Mouse (Mus musculus) left cerebral cortex, adult 9 months (tissue): ENCODE results near the gene Clec16a.

Experiments
- DNase-seq, 2 experiments: peaks; one replicate each; pipeline ENCODE4 v3.0.0; 2022; ENCODE audit warnings: low spot score in 2 of 2

Gene Clec16a

DNA sequence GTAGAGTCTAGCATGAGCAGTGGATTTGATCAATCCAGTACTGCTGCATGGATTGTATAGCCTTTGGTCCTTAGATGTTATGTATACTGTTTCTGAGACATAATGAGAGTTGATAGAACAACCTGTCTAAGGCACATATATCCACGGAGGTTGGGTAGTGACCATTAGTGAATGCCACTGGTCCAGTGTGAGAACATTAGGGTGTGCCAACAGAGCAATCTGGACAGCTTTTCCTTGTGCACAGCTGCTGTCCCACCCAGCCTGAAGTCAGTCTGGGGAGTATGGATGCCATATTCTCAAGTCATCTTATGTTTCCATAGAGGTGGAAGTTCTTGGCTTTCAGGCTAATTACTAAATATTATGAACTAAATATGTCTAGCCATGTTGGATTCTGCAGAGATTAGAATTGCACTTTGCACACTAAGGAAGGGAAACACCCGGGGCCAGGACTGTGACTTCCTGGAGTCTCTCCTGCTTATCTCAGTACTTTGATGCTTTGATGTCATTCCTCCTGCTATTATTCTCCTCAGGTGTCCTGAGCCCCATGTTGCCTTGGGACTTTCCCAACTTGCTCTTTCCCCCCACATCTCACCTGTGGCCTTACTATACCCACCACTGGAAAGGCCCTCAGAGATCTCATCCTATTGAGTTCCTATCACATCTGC lies 36.2 kb downstream of the Clec16a start:
- DNase-seq, result no peak

DNA sequence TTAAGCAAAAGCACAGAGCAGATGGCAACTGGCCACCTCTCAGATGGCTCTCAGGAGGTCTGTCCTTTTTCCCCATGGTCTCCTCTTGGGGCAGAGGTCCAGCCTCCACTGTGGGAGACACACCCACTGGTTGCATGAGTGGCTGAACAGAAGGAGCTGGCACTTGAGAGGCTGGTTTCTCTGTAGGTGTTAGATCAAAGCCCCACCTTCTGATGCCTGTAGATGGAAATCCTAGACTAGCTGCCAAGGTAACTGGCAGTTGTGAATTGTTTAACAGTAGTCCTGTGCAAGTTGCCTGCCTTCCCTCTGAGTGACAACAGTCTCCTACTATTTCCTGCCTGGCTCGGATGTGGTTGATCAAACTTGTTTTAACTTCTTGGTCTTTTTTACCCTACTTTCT lies 40.0 kb downstream of the Clec16a start:
- no peak for DNase-seq

DNA sequence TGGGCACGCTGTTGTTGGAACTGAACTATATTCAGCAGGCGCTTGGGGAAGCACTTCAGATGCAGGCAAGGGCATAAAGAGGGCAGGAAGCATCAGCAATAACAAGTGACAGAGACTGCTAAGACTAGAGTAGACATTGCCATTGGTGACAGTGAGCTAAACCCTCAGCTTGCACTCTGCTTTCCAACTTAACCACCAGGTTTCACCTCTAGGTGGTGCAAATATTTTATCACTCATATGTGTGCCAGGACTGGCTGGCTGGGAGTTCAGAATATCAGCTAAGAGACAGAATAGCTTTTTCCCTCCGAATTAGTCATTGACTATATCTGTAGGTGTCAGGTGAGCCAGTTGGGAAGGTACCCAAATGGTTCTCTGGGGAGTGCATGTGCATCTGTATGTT lies 41.4 kb downstream of the Clec16a start:
- peak in 1 of 2 experiments; percentile 35 for DNase-seq

DNA sequence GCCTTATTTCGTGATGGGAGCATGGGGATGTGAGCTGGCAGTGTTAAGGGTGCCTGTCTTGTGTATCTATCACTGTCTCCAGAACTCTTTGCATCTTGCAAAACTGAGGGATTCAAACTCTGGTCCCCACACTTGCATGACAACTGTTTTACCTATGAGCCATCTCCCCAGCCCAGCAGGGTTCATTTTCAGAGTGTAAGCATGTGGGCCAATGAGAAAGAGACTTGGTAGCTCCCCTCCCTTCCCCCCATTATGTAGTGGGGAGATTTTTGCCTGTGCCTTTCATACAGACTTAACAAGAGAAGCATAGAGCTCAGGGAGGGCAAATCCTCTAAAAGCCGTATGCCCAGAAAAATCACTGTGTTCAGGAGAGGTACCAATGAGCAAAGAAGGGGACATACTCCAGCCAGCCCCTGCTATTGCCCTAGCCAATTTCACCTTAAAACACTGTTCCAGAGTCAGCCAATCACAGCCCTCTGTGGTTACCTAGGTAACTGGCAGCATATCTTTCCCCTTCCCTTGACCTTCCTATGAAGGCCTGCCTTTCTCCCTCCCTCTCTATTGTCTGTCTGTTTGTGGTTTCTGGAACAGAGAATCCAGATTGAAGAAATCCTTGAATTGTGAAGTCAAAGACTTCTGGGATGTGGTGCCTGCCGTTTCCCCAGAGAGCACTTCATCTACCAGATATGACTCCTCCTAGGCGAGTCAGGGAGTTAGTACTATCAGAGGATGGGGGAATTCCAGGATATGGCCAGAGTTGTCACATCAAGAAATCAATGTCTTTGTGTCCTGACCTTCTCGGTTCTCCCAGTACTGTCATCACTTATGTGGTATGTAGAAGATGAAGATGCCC lies 55.0 kb downstream of the Clec16a start:
- DNase-seq, result no peak

DNA sequence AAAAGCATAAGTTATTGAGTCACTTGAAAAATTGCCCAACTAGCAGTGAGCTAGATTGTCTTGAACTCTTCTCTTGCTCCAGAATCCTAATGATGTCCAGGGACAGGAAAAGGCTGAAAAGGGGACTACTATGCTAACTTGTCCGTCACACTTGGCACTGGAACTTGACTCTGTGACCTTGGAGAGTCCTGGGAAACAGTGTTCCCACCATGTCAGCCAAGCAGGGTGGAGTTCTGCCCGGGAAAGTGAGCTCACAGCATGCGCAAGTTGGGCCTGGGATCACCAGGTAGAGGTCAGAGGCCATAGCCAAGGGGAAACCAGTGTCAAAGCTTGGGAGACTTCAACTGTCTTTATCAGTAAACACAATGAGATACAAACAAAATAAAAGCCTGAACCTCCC lies 62.7 kb downstream of the Clec16a start:
- DNase-seq, result no peak

DNA sequence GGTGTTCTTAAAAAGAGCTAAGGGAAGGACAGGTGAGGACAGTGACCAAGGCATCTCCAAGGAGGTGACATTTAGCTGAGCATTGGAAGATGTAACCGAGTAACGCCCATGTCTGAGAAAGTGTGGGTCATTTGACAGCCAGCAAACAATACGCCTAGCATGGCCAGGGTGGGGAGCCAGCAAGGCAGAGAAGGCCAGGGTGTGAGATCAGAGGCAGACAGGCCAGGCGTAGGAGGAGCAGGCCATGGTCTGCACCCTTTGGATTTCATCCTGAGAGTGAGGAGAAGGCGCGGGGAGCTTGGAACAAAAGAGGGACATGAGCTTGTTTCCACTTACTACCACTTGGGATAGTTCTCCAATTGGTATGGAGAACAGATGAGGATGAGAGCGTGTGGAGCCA lies 64.8 kb downstream of the Clec16a start:
- DNase-seq, result no peak

DNA sequence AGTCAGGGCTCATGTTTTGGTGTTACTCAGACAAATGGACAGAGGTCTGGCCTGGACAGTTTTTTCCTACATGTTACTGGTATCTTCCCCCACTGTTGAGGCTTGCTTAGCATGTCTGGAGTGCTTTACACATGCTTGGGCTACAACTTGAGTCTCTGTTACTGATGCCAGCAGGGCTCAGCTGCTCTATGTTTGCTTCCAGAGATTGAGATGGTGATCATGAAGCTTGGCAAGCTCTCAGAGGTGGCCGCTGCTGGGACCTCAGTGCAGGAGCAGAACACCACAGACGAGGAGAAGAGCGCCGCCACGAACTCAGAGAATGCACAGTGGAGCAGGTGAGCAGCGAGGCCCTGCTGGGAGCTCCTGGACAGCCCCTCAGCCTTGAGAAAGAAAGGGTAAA lies 65.7 kb downstream of the Clec16a start:
- no peak for DNase-seq

DNA sequence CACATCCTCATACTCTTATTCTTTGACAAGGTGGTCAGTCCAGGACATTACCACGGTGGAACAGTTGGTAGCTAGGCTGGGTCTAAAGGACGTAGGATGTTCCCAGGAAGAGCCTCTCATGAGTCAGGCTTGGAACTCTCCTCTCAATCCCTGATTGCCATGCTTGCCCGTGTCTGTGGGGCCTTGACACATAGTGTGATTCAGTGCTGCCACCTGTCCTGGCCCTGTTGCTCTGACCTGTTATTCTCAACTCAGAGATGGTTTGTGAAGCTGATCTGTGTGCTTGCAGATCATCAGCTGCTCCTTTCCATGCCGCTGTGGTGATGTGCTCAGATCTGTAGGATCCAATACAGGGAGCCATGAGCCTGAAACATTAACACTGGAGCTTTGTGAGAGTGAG lies 66.2 kb downstream of the Clec16a start:
- DNase-seq, result no peak

DNA sequence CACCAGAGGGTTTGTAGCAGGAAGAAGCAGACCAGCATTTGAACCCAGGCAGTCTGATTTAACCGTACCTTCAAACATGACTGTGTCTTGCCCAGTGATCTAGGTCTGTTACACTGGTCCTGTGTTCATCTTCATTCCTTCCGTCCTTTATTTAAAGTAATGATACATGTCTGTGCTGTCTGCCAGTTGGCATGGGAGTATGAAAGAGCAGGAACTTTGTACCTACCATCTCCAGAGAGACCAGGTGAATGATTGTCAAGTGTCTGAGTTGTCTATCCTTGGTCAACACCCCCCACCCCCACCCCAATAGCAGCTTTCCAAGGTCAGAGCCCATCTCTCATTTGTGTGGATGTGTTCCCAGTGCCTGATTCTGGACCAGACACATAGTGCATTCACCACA lies 68.9 kb downstream of the Clec16a start:
- no peak for DNase-seq

DNA sequence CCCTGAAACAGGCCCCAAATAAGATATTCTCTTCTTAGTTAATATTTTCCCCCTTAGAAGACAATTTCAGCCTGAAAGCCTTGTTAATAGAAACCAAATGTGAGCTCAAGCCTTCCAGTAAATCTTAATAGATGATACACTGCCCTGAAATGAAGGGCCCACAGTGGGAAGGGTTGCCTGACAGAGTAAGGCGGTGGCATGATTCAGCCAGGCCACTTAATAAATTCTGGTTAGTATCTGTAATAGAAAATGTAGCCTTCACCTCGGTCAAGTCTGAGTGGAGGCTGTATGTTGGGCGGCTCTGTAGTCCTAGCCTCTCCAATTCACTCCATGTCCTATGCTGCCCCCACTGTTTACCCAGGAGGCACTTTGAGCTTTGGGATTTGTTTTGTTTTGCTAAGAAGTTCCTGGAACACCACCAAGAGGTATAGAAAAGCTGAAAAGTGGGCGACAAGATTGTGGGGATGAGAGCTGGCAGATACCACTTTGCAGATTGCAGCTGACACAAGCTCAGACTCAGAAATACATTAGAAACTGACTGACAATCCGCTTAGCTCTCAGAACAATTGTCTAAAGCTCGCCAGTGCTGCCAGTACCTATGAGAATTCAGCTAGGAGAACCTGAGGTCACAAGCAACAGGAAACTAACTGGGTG lies 75.9 kb downstream of the Clec16a start:
- peak in 1 of 2 experiments; percentile 43 for DNase-seq

DNA sequence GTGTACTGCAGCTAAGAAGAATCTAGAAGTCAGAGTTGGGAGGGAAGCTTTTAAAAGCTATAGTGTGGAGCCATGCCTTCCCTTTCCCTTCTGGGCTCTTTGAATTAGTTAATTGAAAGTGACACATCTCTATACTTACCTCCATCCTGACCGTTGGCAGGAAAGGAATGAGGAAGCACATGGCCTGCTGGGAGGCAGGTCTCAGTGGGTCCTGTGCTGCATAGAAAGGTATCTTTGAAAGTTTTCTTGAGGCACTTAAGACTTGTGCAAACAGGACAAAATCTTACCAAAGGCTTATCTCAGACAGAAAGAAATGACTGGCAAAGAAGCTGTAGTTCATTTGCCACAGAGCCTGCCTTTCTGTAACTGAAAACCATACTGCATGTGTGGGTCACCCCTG lies 76.6 kb downstream of the Clec16a start:
- no peak for DNase-seq

DNA sequence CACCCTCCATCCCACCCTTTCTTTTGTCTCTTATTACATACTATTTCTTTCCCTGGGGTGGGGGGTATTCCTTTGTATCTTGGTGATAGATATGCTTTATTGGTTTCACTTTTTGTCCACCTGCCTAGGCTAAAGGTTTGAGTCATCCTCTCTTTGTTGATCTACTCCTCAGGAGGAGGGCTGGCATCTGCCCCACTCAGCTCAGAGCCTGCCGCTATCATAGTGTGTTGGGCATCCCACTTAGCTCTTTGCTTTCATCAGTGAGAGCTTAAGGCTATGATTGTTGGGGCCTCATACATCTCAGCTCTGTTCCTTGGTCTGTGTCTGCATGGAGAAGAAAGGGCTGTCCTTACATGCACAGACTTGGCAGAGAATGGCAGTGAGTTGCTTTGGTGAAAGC lies 81.0 kb downstream of the Clec16a start:
- no peak for DNase-seq

DNA sequence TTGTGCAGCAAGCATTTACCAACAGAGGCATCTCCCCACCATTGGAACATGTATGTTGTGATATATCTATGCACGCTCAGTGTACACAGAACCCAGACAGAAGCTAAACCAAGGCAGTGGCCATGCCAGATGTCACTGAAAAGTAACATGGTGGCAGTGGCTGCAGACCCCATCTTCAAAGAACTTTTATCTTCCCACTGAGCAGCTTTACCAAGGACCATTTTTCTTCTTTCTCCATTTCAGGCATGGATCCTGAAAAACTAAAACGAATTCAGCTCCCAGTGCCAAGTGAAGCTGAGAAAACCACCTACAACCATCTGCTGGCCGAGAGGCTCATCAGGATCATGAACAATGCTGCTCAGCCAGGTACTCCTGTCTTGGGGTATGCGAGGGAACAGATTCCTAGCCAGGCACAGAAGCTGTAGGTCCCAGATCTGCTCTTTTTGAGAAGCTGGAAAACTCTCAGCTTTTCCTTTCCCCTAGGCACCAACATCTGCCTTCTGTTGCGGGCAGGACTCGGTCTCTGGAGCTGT lies 82.1 kb downstream of the Clec16a start:
- peak; percentile 52 to 82 for DNase-seq

DNA sequence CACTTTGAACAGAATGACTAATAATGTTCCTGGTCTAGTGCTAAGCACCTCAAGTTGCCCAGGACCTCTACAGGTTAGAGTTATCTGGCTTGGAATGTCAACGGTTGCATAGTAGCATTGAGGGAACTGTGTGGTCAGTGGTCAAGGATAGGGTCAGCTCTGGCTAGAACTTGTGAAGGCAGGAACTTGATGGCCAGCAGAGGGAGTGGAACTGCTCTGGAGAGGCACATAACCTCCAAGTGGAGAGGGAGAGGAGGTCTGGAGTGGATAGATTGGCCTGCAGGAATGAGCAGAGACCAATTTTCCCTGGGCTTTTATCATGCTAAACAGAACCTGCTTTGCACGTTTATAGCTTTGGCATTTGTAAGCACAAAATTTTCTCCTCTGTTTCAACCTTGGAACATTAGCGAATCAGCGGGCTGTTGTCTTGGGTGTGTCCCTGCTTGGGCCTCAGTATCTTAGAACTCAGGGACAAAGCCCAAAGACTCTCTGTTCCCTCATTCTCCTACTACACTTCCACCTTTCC lies 83.0 kb downstream of the Clec16a start:
- DNase-seq, result no peak

DNA sequence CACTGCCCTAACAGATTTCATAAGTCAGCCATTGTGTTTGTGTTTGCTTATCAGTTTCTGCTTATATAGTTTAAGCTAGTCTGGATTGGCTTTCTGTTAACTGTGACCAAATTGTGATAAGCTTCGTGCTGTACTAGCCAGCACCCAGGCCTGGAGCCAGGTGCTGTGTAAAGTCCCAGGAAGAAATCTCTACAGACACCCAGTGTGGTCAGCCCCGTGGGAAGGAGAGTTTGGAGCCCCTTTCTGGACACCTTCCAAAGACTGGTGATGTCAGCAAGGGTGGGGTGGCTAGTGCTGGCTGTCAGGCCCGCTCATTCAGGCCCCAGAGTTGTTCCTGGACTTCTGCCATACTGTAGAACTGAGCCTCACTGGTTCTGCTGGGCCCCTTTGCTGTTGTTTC lies 83.8 kb downstream of the Clec16a start:
- DNase-seq, result no peak

DNA sequence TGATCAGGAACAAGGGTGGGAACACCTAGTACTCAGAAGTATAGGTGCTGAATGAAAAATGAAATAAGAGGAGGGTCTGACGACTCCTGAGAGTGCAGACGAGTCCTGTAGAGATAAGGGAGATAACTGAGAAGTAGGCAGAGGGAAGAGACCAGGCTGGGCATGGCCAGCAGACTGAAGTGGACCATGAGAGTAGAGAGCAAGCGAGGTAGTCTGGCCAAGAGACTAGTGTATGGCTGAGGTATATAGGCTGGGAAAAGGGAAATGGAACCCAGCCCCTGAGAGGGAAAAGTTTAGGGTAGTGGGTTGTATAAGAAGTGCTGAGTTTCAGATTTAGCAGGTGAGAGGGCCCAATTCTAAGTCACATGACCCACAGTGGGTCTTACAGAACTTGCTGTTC lies 84.2 kb downstream of the Clec16a start:
- no peak for DNase-seq

DNA sequence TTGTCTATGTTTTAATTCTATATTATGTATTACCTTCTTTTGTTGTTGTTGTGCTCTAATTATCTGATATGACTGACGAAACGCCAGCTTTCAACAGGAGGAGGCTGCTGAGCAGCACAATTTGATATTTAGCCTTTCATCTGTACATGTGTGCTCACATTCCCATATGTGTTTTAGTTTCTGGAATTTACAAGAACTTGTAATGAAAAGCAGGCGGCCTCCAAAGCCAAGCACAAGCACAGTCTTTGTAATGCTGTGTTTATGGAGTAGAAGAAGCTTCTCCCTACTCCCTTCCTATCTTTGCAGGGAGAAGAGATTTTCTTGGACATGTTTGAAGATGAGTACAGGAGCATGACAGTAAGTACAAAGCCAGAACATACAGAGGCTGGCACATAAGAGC lies 89.8 kb downstream of the Clec16a start:
- no peak for DNase-seq

DNA sequence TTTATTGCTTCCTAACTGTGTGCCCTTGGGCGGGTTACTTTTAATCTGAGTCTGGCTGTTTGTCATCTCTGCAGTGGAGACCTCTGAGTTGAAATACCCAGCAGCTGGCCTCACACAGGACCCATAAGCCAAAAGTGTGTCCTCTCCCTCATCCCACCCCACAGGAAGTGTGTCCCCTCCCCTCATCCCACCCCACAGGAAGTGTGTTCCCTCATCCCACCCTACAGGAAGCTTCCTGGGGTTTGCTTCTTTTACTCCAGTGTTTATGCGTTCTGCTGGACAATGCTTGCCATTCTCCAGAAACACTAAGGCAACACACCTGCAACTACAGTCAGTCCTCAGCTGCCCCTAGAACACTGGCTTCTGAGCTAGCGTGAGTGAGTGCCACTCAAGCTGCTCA lies 92.8 kb downstream of the Clec16a start:
- no peak for DNase-seq

DNA sequence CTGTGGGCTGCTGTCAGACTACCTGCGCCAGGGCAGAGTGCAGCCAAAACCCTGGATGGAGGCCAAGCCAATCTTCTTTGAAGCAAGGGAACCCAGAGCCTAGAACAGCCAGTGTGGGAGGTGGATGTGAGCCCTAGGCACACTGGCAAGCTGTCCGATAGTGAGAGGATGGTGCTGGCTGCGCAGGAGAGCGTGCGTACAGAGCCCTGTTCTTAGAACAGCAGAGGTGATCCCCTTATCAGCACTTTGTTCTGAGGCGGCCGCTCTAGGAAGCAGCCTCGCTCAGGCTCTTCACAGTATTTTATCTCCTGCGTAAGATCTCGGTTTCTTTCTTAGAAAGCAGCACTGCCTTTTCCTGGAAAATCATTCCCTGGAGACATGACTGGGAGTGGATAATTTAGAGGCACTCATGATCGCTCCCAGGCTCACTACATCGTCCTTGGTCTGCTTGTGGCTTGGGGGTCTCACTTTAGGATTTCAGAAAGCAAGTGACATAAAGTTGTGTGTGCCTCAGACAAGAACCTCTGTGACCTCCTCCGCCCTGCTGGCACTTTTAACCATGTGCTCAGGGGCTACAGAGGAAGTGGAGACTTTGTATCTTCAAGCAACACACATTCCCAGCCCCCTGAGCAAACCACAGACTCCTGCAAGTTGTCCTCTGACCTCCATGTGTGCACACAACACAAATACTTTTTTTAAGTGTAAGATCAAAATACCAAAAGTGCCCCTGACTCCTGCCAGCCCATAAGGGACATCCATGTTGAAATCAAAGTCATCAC lies 94.2 kb downstream of the Clec16a start:
- no peak for DNase-seq

DNA sequence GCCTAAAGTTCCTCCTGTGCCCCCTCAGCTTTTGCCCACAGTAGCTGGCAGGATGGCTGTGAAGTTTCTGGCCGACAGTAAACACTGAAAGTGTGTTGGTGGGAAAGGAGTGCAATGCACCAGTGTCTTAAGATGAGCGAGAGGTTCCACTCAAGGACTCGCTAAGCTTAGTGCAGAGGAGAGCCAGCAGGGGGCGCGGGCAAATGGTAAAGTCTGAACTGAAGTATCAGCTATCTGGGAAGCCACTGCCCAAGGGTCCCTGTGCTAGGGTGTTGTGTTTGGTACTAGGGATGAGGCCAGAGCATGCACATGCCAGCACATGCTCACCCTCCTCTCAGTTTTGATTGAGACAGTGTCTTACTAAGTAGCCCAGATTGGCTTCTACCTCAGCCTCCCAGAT lies 94.9 kb downstream of the Clec16a start:
- DNase-seq, result peak in 1 of 2 experiments; percentile 80

DNA sequence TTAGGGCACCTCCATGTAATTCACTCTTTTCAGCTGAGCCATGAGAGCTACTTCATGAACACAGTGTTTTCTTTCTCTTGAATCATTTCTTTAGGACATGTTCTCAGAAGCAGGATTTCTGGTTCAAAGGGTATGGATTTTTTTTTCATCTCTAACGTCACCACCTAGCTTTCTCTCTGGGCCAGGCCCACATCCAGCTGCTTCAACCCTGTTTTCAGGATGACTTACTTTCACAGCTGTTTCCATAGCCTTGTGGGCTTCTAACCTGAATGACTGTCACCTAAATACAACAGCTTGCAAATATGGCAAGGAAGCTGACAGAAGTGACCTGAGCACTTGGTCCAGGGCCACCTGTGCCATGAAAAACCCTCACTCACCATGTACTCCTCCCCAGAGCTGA lies 96.0 kb downstream of the Clec16a start:
- no peak for DNase-seq
